Mouse (Mus musculus) cerebellum, postnatal 25 days (tissue): ENCODE results near the gene Synj1.

ENCODE experiments used
- DNase-seq, 2 experiments: peaks; one replicate each; pipeline ENCODE4 v3.0.0; 2021; ENCODE audit warnings: mixed read lengths in 2 of 2

Gene Synj1

DNA sequence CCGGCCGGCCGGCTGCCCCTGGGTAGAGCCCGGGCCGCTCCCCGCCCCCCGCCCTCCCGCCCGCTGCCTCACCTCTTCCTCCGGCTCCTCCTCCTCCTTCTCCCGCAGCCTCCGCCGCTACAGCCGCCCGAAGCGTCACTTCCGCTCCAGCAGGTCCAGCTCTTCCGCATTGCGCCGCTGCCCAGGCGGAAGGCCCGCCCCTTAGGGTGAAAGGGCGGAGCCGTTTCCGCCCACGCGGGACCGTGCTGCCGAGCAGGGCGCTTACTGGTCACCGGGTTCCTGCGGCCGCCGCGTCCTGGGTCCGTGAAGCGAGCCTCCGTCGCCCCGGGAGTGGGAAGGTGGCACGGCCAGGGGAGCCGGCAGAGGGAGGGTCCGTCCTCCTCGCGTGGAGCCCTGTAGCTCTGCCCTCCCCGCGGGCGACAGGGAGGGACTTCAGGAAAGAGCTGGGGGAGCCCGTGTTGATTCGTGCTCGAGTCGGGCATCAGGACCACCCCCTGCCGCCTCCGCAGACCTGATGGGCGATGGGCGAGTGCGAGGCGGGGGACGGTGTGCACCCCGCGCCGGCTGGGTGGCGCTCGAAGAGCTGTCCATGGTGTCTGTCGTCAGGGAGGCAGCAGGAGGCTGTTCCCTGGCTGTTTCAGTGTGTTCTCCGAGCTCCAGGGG is at the start of gene Synj1:
Gene Synj1, minus strand, starts transcription at position 288 of the 663 bp plus-strand sequence.
- DNase-seq: peak; percentile 95

DNA sequence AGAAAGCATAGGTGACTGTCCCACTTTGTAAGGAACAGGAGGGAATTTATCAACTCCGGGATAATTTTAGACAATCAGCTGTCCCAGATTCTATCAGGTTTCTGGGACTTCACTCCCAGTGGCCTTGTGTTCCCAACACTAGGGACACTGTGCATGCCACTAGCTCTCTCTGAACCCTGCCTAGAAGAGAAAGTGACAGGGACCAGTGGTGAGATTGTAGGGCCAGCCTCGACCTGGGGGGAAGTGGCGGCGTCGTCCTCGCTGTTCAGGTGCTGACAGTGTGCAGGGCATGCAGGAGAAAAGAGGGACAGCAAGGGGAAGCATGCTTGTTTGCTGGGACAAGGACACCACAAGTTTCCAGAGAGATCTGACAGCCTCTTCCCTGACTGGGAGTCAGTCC is 46.6 kb upstream of the Synj1 start:
- no peak for DNase-seq

DNA sequence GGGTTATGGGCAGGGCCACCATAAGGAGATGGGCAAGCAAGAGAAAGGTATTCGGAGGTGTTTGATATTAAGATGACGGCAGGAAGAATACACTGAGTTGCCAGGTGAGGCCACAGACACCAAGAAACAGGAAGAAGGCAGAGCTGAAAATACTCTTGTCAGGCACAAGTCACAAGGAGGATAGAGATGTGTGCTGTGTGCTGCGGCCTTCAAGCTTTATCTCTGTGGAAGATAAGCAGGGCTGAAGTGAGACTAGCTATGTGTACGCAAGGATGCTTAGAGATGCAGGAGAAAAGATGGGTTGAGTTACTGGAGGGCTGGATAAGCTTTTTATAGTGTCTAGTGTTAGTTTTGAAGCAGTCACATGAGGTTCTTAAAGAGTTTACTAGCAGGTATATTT is 46.2 kb upstream of the Synj1 start:
- DNase-seq: no peak

DNA sequence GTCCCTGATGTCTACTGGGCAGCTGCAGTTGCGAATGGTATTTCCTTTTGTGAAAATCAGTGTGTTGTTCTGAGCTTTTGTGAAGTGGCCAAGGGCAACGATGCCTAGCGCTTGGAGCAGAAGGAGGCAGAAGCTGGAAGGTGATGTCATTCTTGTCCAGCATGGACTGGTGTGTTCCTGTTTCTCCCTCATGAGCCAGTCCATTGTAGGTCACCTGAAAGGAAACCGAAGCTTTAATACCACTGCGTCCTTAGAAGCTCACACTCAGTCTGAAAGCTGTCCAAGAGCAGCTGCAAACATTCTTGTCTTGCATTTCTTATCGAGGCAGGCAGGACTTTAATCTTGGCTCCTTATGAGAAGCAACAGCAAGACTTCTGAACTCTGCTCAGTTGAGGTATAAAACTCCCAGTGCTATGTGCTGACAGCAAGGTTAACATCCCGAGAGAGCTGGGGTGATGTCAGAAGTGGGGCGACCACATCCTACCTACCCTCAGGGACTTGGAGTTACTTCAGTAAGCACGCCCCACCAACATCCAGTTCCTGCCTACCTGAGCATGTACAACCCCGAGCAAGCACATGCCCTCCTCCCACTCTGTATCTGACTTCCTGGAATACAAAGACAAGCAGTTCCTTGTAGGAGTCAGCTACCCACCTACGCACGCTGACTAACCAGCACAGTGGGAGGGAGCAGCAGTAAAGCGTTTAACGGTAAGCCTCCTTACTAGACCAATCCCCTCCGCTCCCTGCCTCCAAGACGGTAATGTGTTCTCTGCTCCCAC is 45.1 kb upstream of the Synj1 start:
- DNase-seq: no peak

GRCm38 (mm10) chr16:91055150-91055549 is 44.0 kb upstream of the Synj1 start:
- DNase-seq: no peak

DNA sequence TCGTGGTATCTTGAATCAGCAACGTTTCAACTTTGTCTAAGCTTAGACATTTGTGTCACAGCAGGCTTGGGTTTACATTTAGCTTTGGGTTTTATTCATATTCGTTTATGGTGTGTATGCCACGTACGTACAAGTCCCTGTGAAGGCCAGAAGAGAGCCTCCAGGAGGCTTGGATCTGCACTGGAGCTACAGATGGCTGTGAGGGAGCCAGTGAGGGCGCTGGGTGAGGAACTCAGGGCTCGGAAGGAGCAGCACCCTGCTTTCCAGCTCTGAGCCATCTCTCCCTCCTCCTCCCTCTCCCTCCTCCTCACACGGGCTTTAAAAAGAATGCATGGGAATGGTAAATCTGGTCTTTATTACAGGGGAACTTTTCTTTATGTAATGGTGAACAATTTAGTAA is 42.5 kb upstream of the Synj1 start:
- DNase-seq: peak; percentile 29 to 59

DNA sequence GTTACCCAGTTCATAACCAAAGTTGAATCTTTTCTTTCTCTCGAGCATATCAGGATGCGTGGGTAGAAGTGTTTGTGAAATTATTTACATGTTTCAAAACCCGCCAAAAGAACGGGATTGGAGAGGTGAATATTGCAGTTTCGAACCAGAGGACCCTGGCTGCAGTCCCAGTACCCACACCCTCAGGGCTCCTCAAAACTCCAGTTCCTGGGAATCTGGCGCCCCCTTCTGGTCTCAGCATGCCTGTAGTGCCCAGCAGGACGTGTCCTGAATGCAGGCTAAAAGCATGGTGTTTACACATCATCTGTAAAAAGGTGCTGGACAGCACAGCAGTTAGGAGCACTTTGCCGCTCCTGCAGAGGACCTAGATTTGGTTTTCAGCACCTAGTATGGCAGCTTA is 34.4 kb upstream of the Synj1 start:
- peak; percentile 52 to 75 for DNase-seq

- peak; percentile 100 for DNase-seq
Observed at GRCm38 (mm10) chr16:91044270-91045182, 33.4 kb upstream of the Synj1 start, which contains the start of gene Paxbp1. TSS of gene Paxbp1 (minus strand) at chr16:91044543.

- DNase-seq: peak; percentile 66 to 71
Observed at GRCm38 (mm10) chr16:91043461-91044248, 32.5 kb upstream of the Synj1 start.

- no peak for DNase-seq
Observed at GRCm38 (mm10) chr16:91042640-91043039, 31.5 kb upstream of the Synj1 start.

DNA sequence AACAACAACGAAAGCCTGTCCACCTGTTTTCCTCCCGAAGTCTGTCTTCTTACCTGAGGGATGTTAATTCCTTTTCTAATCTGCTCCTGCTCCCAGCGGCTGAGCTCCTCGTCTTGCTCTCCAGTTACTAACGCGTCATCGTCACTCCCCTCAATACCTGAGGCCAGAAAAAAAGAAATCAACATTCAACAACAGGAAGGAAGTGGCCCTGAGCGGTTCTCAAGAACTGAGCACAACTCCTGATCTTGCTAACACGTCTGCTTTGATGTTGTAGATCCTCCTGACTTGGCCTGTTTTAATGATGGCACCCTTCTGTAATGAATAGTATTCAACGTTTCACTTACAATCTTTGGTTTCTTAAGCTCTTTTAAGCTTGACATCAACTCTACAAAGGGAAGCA is 24.8 kb upstream of the Synj1 start:
- no peak for DNase-seq

- no peak for DNase-seq
Observed at GRCm38 (mm10) chr16:91030751-91031150, 19.6 kb upstream of the Synj1 start.

- no peak for DNase-seq
Observed at GRCm38 (mm10) chr16:91029901-91030300, 18.8 kb upstream of the Synj1 start.

DNA sequence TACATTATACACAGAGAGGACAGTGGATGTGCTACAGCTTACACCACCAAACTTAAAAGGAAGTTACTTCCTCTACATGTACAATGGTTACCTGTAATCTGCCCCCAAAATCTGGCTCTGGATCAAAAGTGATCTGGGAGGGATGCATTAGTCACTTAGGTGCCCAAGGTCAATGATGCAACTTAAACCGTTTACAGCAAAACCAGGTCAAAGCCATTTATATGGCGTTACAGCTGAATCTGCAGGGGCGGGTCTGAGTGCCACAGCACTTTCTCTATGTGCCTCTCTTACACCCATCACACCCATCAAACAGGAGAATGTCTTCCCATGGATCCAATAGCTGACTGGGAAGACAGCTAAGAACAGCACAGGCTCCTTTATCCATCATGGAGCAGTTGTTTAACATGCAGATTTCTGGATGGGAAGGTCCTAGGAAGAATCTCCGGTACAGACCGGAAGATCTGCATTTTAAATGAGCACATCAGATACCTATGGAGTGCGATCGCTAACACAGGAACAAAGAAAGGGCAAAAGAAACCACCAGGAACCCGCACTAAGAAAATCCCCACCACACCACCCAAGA is 18.1 kb upstream of the Synj1 start:
- DNase-seq: no peak

GRCm38 (mm10) chr16:91026290-91026689 is 15.2 kb upstream of the Synj1 start:
- no peak for DNase-seq

DNA sequence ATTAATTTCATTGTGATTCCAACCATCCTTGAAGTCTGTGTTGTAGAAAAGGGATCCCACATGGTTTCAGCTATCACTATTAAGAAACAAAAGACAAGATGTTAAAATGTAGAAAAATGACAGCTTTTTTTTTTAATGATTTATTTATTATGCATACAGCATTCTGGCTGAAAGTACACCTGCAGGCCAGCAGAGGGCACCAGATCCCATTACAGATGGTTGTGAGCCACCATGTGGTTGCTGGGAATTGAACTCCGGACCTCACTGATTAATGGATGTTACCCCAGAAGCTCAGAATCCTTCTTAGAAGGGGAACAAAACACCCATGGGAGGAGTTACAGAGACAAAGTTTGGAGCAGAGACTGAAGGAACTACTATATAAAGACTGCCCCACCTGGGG is 12.3 kb upstream of the Synj1 start:
- peak in 1 of 2 experiments; percentile 38 for DNase-seq

DNA sequence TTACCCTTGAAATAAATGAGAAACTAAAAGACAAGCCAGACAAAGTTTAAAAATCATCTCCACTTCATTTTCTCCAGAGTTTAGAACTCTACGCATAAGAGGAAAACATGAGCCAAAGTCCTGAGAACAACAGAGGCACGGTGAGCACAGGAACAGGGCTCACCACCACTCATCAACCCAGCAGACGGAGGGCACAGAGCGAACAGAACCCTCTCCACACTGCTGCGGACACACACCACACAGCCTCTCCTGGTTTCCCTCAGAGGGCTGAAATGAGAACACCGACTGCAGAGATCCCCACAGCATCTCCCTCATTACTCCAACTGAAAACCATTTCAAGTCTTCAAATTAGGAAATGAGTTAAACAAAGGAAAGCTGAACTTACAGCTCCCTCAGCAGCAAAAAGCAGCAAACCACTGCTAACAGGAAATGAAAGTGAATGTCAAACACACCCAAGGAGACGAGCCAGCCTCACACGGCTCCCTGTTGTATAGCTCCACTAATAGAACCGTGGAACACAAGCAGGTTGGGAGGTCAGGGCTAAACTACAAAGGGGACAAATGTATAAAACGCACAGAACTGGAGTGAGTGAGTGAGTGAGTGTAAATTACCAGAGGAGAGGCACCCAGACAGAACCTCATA is 9.9 kb upstream of the Synj1 start:
- DNase-seq: no peak

GRCm38 (mm10) chr16:91019476-91019875 is 8.4 kb upstream of the Synj1 start:
- no peak for DNase-seq

GRCm38 (mm10) chr16:91015761-91016160 is 4.7 kb upstream of the Synj1 start:
- DNase-seq: no peak

- DNase-seq: no peak
Observed at GRCm38 (mm10) chr16:91011847-91012246, 739 bp upstream of the Synj1 start.

- DNase-seq: no peak
Observed at GRCm38 (mm10) chr16:91010581-91011020, 507 bp downstream of the Synj1 start.
